Mouse (Mus musculus): ENCODE measurements around the gene Tnrc6c. TPM values are rescaled to one million over a fixed set of nuclear protein-coding genes. Genes with fewer than 3 reads are reported as not detected.

Tnrc6c gene
- polyA plus RNA-seq, 1 experiment: 43.8 TPM

DNA sequence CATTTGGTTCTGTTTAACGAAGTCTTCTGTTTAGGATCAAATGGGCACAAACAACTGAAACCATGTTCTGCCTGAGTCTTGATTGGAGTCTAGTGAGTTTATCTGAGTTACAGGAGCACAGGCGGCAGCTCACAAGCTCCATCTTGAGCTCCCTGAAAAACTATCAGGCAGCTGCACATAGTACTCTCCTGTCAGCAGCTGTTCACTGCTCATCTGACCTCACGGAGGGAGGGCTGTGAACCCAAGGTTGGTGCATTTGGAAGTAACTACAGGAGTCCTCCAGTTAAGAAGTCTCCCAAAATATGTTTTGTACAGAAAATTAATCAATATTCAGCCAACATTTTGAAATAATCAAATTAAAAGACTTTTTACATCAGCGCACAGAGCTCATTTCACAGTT is 94.5 kb downstream of the Tnrc6c start:
- DNase-seq: no peak
- Histone ChIP-seq H3K27ac (ENCODE audit: insufficient read depth, low read length) (no peak overlapping the region), H3K27me3 (ENCODE audit: control insufficient read depth, insufficient read depth, low read length) (no peaks in the 10 kb centered on the region), H3K4me3 (replicated peaks; ENCODE audit: insufficient read depth, low read depth, low read length) (no peak overlapping the region), H3K4me1 (ENCODE audit: control insufficient read depth, insufficient read depth, low read length) (peaks cover 7% of the 10 kb centered on the region)
- WGBS: 81% methylated on average over 4 of the region's 4 CpGs
- no peak for TF ChIP-seq POLR2A (IDR thresholded peaks at IDR 0.05; ENCODE audit: borderline replicate concordance, insufficient read depth, low read length)
- TF ChIP-seq CTCF (IDR thresholded peaks at IDR 0.05; ENCODE audit: borderline replicate concordance, insufficient read depth, low read depth, low read length): no peak

DNA sequence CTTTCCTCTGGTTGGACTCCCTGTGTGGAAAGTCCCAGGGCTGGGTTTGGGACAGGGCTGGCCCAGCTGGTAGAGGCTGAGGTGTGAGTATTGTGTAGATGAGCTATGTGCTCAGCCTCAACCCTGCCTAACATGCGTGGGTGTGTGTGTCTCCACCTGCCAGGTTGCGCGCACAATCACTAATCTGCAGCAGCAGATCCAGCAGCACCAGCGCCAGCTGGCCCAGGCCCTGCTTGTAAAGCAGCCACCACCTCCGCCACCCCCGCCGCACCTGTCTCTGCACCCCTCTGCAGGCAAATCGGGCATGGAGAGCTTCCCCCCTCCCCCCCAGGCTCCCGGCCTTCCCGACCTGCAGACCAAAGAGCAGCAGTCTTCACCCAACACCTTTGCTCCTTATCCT is 95.3 kb downstream of the Tnrc6c start:
- H3K27ac ChIP-seq (ENCODE audit: insufficient read depth, low read length): no peak overlapping the region
- peaks cover 7% of the 10 kb centered on the region for H3K4me1 ChIP-seq (ENCODE audit: control insufficient read depth, insufficient read depth, low read length)
- TF ChIP-seq CTCF (IDR thresholded peaks at IDR 0.05; ENCODE audit: borderline replicate concordance, insufficient read depth, low read depth, low read length): no peak
- TF ChIP-seq POLR2A (IDR thresholded peaks at IDR 0.05; ENCODE audit: borderline replicate concordance, insufficient read depth, low read length): no peak
- DNase-seq: peak in 1 of 2 experiments; percentile 57
- no peak overlapping the region for H3K4me3 ChIP-seq (replicated peaks; ENCODE audit: insufficient read depth, low read depth, low read length)
- no peaks in the 10 kb centered on the region for H3K27me3 ChIP-seq (ENCODE audit: control insufficient read depth, insufficient read depth, low read length)
- 43% methylated on average over 10 of the region's 10 CpGs for WGBS

DNA sequence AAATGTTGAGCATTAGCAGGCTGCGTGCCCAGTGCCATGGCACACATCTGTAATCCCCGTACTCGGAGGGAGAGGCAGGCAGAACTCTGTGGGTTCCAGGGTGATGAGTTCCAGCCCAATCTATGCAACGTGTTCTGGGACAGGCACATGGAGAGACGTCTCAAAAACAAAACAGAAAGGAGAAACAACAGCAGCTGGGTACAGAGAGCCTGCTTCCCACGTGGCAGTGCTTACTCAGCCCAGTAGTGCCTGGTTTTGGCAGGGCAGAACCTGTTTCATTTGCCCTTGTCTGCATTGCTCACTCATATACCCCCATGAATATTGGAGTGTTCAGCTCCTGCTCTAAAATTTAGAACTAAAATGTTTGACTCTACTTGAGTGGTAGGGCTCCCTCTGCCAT is 97.5 kb downstream of the Tnrc6c start:
- TF ChIP-seq POLR2A (IDR thresholded peaks at IDR 0.05; ENCODE audit: borderline replicate concordance, insufficient read depth, low read length) (no peak), CTCF (IDR thresholded peaks at IDR 0.05; ENCODE audit: borderline replicate concordance, insufficient read depth, low read depth, low read length) (no peak)
- Histone ChIP-seq H3K4me3 (replicated peaks; ENCODE audit: insufficient read depth, low read depth, low read length) (no peak overlapping the region), H3K4me1 (ENCODE audit: control insufficient read depth, insufficient read depth, low read length) (peaks cover 7% of the 10 kb centered on the region), H3K27me3 (ENCODE audit: control insufficient read depth, insufficient read depth, low read length) (no peaks in the 10 kb centered on the region), H3K27ac (ENCODE audit: insufficient read depth, low read length) (no peak overlapping the region)
- no peak for DNase-seq
- 84% methylated on average over 6 of the region's 6 CpGs for WGBS

DNA sequence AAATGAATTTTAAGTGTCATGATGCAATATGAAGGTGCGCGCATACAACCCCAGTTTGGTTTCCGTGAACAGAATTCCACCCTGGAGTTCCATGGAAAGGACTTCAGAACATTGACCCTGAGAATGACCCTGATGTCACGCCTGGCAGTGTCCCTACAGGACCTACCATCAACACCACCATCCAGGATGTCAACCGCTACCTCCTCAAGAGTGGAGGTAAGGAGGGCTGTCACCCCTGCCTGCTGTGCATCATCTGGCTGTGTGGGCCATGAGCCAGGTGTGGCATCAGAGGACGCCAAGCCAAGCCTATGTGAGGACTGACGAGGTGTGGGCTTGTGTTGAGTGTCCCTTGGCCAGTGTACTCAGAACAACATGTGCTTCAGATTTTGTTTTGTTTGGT is 101.8 kb downstream of the Tnrc6c start:
- H3K4me1 ChIP-seq (ENCODE audit: control insufficient read depth, insufficient read depth, low read length): peaks cover 30% of the 10 kb centered on the region

DNA sequence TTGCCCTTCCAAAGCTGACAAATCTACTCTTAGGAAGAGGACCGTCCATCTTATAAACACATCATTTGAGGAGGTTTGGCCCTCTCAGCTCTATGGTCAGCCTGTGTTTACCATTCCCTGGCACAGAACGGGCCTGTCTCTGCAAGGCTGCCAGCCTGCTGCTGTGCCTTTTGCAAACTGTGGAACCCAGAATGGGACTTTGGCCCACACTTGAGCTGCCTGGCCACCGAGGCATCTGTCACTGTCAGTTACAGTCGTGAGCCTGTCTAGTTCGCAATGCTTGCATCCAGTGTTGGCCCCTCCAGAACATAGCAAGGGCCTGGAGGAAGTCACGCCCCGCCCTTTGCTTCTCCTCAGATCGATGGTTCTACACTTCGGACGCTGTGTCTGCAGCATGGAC is 105.2 kb downstream of the Tnrc6c start:
- peak; percentile 51 to 70 for DNase-seq
- Histone ChIP-seq H3K4me1 (ENCODE audit: control insufficient read depth, insufficient read depth, low read length) (peaks cover 30% of the 10 kb centered on the region), H3K27me3 (ENCODE audit: control insufficient read depth, insufficient read depth, low read length) (no peaks in the 10 kb centered on the region), H3K4me3 (replicated peaks; ENCODE audit: insufficient read depth, low read depth, low read length) (no peak overlapping the region), H3K27ac (ENCODE audit: insufficient read depth, low read length) (no peak overlapping the region)
- WGBS: 32% methylated on average over 10 of the region's 10 CpGs
- TF ChIP-seq CTCF (IDR thresholded peaks at IDR 0.05; ENCODE audit: borderline replicate concordance, insufficient read depth, low read depth, low read length) (no peak), POLR2A (IDR thresholded peaks at IDR 0.05; ENCODE audit: borderline replicate concordance, insufficient read depth, low read length) (no peak)

More for the DNA sequence above, 101.8 kb downstream of the Tnrc6c start:
- no peak for TF ChIP-seq CTCF (IDR thresholded peaks at IDR 0.05; ENCODE audit: borderline replicate concordance, insufficient read depth, low read depth, low read length)
- TF ChIP-seq POLR2A (IDR thresholded peaks at IDR 0.05; ENCODE audit: borderline replicate concordance, insufficient read depth, low read length): no peak
- 81% methylated on average over 7 of the region's 7 CpGs for WGBS
- Histone ChIP-seq H3K27ac (ENCODE audit: insufficient read depth, low read length) (no peak overlapping the region), H3K4me3 (replicated peaks; ENCODE audit: insufficient read depth, low read depth, low read length) (no peak overlapping the region), H3K27me3 (ENCODE audit: control insufficient read depth, insufficient read depth, low read length) (no peaks in the 10 kb centered on the region)
- no peak for DNase-seq

DNA sequence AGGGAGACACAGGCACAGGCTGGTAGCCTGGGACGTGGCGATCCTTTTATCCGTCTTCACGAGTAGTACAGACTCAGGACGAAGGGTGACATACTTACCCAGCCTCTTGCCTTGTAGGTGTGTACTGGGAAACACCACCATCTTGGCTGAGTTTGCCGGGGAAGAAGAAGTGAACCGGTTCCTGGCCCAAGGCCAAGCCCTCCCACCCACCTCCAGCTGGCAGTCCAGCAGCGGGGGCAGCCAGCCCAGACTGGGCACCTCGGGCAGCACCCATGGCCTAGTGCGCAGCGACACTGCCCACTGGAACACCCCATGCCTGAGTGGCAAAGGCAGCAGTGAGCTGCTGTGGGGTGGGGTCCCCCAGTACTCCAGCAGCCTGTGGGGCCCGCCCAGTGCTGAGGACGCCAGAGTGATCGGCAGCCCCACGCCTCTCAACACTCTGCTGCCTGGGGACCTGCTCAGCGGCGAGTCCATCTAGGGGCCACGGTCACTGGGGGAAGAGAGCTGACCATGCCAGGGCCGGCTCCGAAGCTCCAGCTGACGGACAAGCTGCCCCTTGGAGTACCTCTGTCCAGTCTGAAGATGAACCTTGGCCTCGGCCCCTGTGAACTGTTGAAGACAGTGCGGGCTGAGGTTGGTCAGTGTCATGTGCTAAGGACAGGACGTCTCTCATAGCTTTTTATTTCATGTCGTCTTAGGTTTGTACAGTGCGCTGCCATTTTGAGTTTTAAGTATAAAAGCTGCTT is 106.5 kb downstream of the Tnrc6c start:
- Histone ChIP-seq H3K4me1 (ENCODE audit: control insufficient read depth, insufficient read depth, low read length) (peaks cover 30% of the 10 kb centered on the region), H3K4me3 (replicated peaks; ENCODE audit: insufficient read depth, low read depth, low read length) (no peak overlapping the region), H3K27me3 (ENCODE audit: control insufficient read depth, insufficient read depth, low read length) (no peaks in the 10 kb centered on the region), H3K27ac (ENCODE audit: insufficient read depth, low read length) (no peak overlapping the region)
- 66% methylated on average over 26 of the region's 26 CpGs for WGBS
- TF ChIP-seq POLR2A (IDR thresholded peaks at IDR 0.05; ENCODE audit: borderline replicate concordance, insufficient read depth, low read length) (no peak), CTCF (IDR thresholded peaks at IDR 0.05; ENCODE audit: borderline replicate concordance, insufficient read depth, low read depth, low read length) (no peak)
- peak in 1 of 2 experiments; percentile 42 for DNase-seq

DNA sequence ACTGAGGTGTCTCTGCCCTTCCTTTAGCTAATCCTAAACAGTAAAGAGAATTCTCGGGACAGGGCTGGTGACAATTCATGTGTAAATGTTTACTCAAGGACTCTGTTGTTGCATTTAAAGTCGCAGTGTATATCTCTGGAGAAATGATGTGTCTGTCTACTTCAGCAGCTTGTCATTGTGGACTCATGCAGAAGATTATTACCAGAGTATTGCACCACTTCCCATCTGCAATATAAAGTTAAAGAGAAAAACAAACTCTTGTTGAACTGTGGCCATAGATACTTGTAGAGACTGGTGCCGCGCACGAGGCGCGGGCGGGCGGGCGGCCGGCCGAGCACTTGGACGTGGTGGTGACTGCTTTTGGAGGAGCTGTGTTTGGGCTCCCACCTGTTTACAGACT is 107.7 kb downstream of the Tnrc6c start:
- 92% methylated on average over 13 of the region's 13 CpGs for WGBS
- no peak for DNase-seq
- peaks cover 30% of the 10 kb centered on the region for H3K4me1 ChIP-seq (ENCODE audit: control insufficient read depth, insufficient read depth, low read length)
- H3K27ac ChIP-seq (ENCODE audit: insufficient read depth, low read length): no peak overlapping the region
- no peak overlapping the region for H3K4me3 ChIP-seq (replicated peaks; ENCODE audit: insufficient read depth, low read depth, low read length)
- TF ChIP-seq CTCF (IDR thresholded peaks at IDR 0.05; ENCODE audit: borderline replicate concordance, insufficient read depth, low read depth, low read length) (no peak), POLR2A (IDR thresholded peaks at IDR 0.05; ENCODE audit: borderline replicate concordance, insufficient read depth, low read length) (no peak)
- H3K27me3 ChIP-seq (ENCODE audit: control insufficient read depth, insufficient read depth, low read length): no peaks in the 10 kb centered on the region

DNA sequence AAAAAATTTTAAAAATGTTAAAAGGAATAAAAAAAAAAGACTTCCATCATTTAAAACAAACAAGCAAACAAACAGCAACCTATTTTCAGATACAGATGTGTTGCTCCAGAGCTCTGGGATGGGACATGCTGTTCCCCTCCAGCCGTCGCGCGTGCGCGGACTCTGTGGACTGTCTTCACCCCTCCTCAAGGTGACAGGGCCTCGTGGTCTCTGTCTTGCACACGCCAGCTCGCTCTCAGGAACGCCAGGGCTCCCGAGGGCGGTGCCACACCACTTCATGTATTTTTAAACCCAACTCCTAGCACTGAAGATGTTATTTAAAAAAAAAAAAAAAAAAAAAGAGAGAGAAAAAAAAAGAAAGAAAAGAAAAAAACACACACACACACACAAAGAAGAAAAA is 108.2 kb downstream of the Tnrc6c start:
- no peak overlapping the region for H3K4me3 ChIP-seq (replicated peaks; ENCODE audit: insufficient read depth, low read depth, low read length)
- no peak overlapping the region for H3K27ac ChIP-seq (ENCODE audit: insufficient read depth, low read length)
- peaks cover 26% of the 10 kb centered on the region for H3K4me1 ChIP-seq (ENCODE audit: control insufficient read depth, insufficient read depth, low read length)
- WGBS: 81% methylated on average over 12 of the region's 12 CpGs
- TF ChIP-seq CTCF (IDR thresholded peaks at IDR 0.05; ENCODE audit: borderline replicate concordance, insufficient read depth, low read depth, low read length) (no peak), POLR2A (IDR thresholded peaks at IDR 0.05; ENCODE audit: borderline replicate concordance, insufficient read depth, low read length) (no peak)
- no peak for DNase-seq
- H3K27me3 ChIP-seq (ENCODE audit: control insufficient read depth, insufficient read depth, low read length): no peaks in the 10 kb centered on the region
